In the genomic region with DNA sequence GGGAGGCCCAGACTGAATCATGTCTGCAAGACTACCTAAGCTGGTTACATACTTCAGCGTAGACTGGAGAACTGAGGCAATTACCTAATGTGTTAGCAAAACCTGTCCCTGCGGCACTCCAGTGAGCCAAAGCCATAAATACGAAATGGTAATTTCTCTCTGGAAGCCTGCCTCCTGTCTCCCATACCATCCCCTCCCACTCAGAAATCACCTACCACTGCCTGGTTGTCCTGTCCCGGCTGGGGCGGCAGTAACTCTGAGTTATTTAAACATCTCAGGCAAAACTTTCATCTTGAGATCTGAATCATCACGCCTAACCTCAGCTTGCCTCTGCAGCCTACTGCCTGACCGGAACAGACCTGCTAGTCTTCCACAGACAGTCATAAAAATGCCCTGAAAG, we compare ENCODE assay signal across 20 mouse cellular contexts.
A peak's percentile ranks its signal among the peaks of the same experiment; 100 is the strongest.
DNase-seq lines count a peak whose midpoint lies in the region; ATAC-seq lines count a peak whose summit lies in the region.
"Had no signal": no experiment of that assay in that cellular context is flagged by ENCODE, and none has a peak within 500 bp of the region (broad histone marks: within the 10 kb centered on the region; RNA-seq: fewer than 3 reads in every experiment).

No protein-coding gene starts in this region.

- no peaks in the 10 kb centered on the region for H3K9me3 ChIP-seq in hindbrain, embryonic 13.5 days
- H3K9me3 ChIP-seq: embryonic facial prominence, embryonic 12.5 days; forebrain, embryonic 12.5 days; forebrain, embryonic 15.5 days had no signal

- H3K27me3 ChIP-seq in hindbrain, embryonic 13.5 days = no peaks in the 10 kb centered on the region
- H3K27me3 ChIP-seq: embryonic facial prominence, embryonic 12.5 days; forebrain, embryonic 12.5 days; forebrain, embryonic 15.5 days had no signal

- no peak overlapping the region for H3K4me2 ChIP-seq in hindbrain, embryonic 13.5 days
- H3K4me2 ChIP-seq: embryonic facial prominence, embryonic 12.5 days; forebrain, embryonic 12.5 days; forebrain, embryonic 15.5 days had no signal

- no peak overlapping the region for H3K27ac ChIP-seq in hindbrain, embryonic 13.5 days
- H3K27ac ChIP-seq: embryonic facial prominence, embryonic 10.5 days; embryonic facial prominence, embryonic 12.5 days; forebrain, embryonic 12.5 days; forebrain, embryonic 15.5 days had no signal

- H3K36me3 ChIP-seq in hindbrain, embryonic 13.5 days = no peaks in the 10 kb centered on the region
- H3K36me3 ChIP-seq: embryonic facial prominence, embryonic 10.5 days; embryonic facial prominence, embryonic 12.5 days; forebrain, embryonic 12.5 days; forebrain, embryonic 15.5 days had no signal

- no peak overlapping the region for H3K4me3 ChIP-seq in hindbrain, embryonic 13.5 days
- H3K4me3 ChIP-seq: embryonic facial prominence, embryonic 10.5 days; embryonic facial prominence, embryonic 12.5 days; forebrain, embryonic 12.5 days; forebrain, embryonic 15.5 days had no signal

- WGBS in hindbrain, embryonic 13.5 days = 89% methylated on average over 7 of the region's 7 CpGs

- no peak for DNase-seq in frontal cortex, postnatal 25 days (ENCODE audit: low spot score in 2 of 2)
- DNase-seq in right cerebral cortex, adult 18-20 months = peak; percentile 63
- DNase-seq in right cerebral cortex, postnatal 14 days = no peak
- peak; percentile 76 for DNase-seq in brain, adult 2 months (ENCODE audit: low read depth, low spot score)
- peak; percentile 55 for DNase-seq in telencephalon, adult 2 months (ENCODE audit: low read depth, low spot score)
- DNase-seq: adrenal gland, adult 2 months; adrenal gland, postnatal 10 days; adrenal gland, postnatal 25 days; cerebellum, adult 11-12 months; cerebellum, adult 2 months; cerebellum, adult 9-10 months; cerebellum, postnatal 10 days; cerebellum, postnatal 25 days; forebrain, postnatal 0 days had no signal

- H3K9ac ChIP-seq in hindbrain, embryonic 13.5 days = no peak overlapping the region
- H3K9ac ChIP-seq: embryonic facial prominence, embryonic 12.5 days; forebrain, embryonic 12.5 days; forebrain, embryonic 15.5 days; forebrain, postnatal 0 days had no signal

- peaks cover 8% of the 10 kb centered on the region for H3K4me1 ChIP-seq in hindbrain, embryonic 13.5 days (replicated peaks)
- H3K4me1 ChIP-seq: embryonic facial prominence, embryonic 12.5 days; forebrain, embryonic 15.5 days had no signal

- peak; percentile 82 for ATAC-seq in frontal cortex, adult (ENCODE audit: low TSS enrichment)
- no peak for ATAC-seq in hindbrain, embryonic 13.5 days (ENCODE audit: low FRiP score)
- ATAC-seq: forebrain, embryonic 15.5 days; forebrain, postnatal 0 days had no signal

Comparison
In these comparisons a context has a peak if more than half of its experiments do, and no peak if none do; other contexts are left out.
1. DNase-seq: peak in right cerebral cortex, adult 18-20 months (single experiment), brain, adult 2 months (single experiment) and telencephalon, adult 2 months (single experiment); none in frontal cortex, postnatal 25 days (0 of 2) and right cerebral cortex, postnatal 14 days (single experiment).